Mouse (Mus musculus) frontal cortex, adult 2 months (tissue): ENCODE data around the gene Mfsd4a. TPM values are rescaled to one million over a fixed set of nuclear protein-coding genes. Genes with fewer than 3 reads are reported as not detected.

ENCODE experiments used
- DNase-seq, 2 experiments: peaks; one replicate each; pipeline ENCODE4 v3.0.0; 2022; ENCODE audit warnings: low spot score in 1 of 2; ENCODE audit errors: extremely low spot score in 1 of 2
- polyA plus RNA-seq: library from polyadenylated mRNA; depleted of rRNA; stranded (reverse); fragments of >200 nt; gene quantifications from 2 replicates; pipeline ENCODE4 v1.2.3, GENCODE M21; 2012

The Mfsd4a gene
- polyA plus RNA-seq, 1 experiment = 53.1 TPM

DNA sequence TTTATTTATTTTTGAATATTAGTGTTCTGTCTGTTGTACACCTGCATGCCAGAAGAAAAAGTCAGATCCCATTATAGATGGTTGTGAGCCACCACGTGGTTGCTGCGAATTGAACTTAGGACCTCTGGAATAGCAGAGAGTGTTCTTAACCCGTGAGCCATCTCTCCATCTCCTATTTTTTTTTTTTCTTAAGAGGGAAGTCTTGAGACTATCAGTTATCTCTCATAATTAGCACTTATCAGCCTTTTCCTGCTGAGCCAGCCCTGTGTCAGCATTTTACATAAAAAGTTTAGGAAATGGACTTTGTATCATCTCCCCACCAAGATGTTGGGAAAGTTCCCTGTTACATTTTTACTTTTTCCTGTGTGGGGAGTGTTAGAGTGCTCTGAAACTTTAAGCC, 45.8 kb downstream of the Mfsd4a start:
- no peak for DNase-seq

DNA sequence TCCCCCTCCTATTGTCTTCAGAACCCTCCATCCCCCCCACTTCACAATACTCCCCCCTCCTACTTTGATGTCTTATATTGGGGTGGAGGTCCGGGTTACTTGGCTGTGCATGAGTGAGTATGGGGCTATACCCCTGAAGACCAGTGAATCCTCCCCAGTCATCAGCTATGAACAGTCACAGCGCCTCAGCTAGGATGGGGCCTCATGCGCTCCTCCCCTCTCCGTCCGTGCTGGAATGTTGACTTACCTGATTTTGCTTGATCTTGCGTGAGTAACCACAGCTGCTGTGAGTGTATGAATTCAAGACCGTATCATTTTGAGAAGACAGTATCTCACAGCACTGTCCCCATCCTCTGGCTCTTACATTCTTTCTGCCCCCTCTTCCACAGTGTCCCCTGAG, 48.0 kb downstream of the Mfsd4a start:
- no peak for DNase-seq

DNA sequence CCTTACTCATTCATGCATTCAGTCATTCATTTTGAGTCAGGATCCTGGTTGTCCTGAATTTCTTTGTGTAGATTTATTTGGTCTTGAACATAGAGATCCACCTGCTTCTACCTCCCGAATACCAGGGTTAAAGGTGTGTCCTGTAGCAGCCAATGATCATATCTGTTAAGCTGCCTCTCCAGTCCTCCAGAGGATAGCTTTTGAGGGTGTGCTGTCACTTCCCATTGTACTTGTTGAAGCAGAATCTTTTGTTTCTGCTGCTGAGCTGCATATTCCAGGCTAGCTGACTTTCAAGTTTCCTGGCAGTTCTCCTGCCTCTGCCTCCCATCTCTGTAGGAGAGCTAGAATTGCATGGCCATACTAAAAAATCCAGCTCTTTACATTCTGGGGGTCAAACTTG, 51.2 kb downstream of the Mfsd4a start:
- no peak for DNase-seq

DNA sequence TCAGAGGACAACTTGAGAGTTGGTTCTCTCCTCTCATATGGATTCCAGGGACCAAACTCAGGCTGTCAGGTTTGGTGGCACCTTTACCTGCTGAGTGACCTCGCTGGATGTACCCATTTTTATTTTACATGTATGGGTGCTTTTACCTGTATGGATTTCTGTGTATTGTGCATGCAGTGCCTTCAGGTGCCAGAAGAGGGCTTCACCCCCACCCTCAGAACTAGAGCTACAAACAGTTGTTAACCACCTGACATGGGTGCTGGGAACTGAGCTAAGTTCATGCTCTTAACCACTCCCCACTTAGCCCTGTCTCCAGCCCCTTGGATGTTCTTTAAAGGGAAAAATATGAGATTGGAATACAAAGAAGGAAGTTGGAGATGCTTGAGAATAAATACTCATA, 53.1 kb downstream of the Mfsd4a start:
- no peak for DNase-seq

DNA sequence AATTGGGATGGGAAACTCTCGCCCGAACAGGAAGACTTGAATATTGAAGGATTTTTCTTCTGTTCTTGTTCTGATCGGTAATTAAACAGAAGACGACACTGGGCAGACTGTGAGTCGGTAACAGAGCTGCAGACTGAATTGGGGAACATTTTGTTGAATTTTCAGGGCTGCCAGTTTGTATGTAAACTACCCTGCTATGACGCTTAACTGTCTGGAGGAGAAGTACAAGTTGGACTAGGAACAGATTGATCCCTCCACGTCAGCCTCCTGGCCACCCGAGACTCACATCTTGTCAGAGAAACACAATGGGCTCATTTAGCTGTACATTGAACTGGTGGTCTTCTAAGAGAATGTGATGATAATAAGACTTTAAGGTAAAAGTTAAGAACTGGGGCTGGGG, 55.0 kb downstream of the Mfsd4a start:
- DNase-seq = no peak

DNA sequence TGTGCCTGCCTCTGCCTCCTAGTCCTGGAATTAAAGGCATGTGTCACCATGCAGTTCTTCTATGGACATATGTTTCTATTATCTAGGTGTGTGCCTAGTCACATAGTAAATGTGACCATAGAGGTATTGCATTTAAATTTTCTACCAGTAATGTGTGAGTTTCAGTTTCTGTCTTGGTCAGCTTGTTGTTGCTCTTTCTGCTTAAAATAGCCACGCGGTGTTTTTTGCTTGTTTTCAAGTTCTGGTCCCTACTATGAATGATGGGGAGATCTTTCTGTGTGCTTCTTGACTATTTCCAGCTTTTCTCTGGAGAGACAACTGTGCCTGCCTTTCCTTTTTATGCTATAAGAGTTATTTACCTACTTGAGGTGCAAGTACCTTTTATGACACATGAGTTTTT, 56.1 kb downstream of the Mfsd4a start:
- no peak for DNase-seq

DNA sequence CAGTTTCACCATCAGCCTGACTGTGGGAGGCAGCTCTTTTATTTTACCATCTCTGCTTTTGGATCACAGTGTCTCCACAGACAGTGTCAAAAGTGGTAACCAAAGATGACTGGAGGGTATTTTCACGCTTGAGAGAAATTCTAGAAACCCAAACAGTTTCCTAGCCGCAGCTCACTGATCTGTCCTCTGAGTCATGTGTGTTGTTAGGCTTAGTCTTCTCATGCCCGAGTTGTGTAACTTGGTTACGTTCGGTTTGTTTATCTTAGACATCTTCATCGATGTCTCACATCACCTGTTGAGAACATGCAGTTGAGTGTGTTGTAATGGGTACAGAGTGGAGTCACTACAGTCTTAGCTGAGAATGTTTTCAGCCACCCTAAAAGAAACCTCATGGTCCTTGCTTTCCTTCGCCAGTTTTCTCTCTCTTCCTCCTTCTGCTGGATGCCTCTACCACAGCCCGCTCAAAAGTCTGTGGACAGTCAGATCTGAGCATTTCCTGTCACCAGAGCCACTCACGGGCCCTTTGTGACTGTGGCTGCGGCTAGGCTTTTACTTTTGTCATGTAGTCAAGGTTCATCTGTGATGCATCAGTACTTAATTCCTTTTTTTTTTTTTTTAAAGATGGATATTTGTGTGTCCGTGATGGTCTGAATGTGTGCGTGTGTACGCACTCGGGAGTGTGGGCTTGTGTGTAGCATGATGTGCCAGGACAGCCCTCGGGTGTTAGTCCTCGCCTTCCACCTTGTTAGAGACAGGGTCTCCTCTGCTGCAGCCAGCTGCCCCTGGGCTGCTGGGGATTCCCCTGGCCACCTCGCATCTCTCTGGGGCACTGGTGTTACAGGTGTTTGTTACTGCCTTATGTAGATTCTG, 57.0 kb downstream of the Mfsd4a start:
- DNase-seq = peak in 1 of 2 experiments; percentile 26

DNA sequence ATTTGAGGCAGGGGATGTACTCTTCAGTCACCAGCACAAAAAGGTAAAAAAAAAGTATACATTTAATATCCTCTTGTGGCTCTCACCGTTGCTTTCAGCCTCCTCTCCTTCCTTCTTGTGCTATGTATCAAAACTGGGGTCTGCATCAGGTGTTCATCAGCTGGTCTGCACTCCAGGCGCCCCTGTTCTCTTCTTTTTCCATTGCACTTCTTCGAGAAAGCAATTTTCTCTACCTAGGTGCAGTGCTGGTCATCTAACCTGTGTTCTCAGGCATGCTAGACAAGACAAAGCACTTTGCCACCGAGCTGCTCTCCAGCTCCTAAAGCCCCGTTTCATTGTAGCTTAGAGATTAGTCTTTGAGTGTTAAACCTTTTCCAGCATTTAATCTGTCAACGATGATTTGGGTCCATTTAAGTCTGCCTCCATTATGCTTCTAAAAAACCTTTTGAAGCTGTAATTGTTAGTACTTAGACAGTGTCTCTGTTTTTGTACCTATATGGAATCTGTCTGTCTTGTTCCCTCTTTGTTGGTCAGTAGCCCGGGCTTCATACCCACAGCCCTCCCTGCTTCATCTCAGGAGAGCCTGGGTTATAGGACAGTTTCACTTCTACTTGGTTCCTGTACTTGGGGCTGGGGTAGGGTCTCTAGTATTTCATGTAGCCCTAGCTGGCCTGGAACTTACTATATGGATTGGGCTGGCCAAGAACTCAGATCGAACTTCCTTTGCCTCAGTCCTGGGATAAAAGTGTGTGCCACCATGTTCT, 58.8 kb downstream of the Mfsd4a start:
- no peak for DNase-seq

DNA sequence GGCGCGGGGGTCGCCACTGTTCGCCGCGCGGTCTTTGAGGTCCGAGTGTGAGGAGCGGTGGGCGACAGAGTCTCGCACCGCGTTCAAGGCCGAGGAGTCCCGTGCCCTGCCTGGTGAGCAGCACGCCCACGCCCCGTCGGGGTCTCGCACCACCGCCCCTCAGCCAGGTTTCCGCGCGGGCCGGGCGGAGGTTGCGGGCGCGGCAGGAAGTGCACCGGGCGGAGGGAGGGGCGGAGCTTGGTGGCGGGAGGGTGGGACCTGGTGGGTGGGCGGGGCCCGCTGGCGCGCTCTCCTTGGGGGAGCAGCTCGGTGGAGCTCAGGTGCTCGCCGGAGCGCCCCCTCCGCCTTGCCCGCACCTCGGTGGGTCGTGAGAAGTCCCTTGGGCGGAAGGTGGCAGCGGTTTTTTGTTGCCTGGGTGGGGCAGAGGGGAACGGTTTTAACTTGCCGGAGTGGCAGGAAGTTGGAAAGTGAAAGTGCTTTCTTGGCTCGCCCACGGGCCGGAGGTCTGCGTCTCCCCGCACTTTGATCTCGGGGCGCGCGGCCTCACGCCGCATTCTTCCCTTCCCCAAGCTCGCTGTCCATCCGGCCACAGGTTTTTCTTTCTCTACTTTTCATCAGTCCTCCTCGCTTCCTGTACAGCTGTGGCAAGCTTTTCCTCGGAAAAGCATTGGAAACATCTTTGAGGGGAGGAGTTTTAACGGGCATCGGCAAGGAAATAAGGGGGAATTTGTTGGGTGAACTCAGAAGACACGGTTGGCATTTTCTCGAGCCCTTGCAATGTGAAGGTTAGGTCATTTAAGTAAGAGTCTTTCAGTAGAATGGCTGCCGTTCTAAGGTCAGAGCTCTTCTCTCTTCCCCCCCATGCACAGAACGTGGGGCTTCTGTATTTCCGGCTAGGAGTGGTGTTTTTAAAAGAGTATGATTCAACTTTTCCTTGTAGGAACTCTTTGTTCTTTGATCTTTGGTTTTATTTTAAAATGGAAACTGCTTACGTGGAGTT, 59.7 kb downstream of the Mfsd4a start:
- DNase-seq = peak in 1 of 2 experiments; percentile 78

DNA sequence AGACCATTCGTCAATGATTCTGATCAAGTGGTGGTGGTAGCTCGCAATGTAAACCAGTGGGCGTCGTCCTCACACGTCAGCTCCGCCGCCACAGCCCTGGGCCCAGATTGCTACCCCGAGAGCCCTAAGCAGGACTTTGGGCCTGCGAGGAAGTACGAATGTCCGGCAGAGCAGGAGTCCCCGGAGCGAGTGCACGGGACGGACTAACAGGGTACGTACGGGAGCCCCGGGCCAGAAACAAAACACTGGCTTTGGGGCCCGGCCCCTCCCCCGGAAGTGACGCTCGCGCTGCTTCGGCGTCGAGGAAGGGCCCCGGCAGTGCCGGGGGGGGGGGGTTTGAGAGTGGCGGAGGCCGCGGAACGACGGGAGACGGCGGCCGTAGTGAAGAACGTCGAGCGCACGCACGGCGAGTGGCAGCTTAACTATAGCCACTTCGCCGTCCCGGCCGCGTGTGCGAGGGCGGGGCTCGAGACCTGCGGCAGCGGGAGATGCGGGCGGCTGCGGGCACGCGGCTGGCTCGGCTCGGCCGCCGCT, 60.5 kb downstream of the Mfsd4a start, which contains the start of gene Elk4:
TSS of gene Elk4 (plus strand) at position 326 of the 534 bp plus-strand sequence.
- DNase-seq = peak; percentile 63 to 85

DNA sequence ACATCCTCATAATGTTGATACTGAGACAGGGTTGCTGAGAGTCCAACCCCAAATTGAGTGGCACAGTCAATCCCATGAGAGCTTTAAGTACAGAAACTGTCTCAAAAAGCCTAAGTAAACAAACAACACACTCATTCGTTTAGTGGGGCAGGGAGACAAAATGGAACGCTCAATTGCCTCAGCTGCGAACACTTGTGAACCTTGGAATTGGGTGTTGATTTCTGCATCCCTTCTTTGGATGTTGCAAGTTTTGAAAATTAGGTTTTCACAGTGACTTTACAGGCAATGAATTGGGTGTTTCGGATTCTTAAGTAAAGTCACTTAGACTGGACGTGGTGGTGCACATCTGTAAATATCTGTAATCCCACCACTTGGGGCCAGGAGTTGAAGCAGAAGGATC, 61.1 kb downstream of the Mfsd4a start:
- DNase-seq = no peak

DNA sequence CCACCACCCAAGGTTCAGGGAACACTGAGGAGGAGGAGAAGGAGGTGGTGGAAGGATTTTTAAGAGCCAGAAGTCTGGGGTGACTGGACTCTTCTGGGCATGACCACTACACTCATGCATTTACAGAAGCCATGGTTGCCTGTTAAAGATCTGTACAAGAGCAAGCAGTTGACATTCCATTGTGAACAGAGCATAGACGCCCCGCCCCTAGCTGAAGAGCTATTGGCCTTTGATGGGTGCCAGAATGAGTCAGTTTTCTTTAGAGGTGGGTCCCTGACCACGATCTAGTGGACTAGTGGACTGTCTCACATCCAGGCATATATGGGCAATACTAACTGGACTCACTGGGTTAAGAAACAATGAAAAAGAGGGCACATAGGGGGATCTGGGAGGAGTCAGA, 61.8 kb downstream of the Mfsd4a start:
- DNase-seq = no peak

DNA sequence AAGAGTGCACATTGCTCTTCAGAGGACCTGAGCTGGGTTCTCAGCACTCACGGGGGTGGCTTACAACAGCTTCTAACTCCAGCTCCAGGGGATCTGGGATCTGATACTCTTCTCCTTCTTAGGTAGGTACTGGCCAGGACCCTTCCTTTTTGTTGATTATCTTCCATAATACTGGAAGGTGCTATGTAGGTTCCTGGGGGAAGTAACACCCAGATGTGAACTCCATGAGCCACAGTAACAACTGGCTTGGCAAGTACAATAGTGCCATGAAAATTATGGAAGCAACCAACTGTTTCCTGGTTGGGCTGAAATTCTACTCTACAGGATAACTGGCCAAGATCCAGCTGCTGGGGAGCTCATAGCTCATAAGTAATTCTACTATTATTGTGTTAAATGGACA, 62.4 kb downstream of the Mfsd4a start:
- no peak for DNase-seq

DNA sequence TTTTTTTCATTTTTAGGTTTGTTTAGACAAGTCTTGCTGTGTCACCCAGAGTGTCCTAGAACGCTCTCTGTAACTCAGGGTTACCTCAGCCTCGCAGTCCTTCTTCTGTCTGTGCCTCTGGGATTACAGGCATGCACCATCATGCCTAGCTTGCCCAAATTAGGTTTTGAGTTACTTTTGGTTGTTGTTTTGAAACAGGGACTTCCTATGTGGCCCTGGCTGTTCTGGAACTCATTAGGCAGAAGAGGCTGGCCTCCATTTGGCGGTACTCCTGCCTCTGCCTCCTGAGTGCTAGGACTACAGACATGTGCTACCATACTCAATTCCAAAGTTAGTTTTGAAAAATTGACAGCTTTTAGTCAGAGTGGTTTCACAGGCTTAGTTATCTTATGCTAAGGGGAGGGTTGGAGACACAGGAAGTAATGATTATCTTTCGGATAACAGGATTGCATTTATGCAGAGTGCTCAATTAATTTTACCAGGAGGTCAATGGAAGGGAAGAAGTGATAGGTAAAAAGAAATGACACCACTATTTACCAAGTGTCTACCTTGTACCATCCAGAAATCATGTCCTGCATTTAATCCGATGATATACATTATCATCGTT, 63.2 kb downstream of the Mfsd4a start:
- no peak for DNase-seq

DNA sequence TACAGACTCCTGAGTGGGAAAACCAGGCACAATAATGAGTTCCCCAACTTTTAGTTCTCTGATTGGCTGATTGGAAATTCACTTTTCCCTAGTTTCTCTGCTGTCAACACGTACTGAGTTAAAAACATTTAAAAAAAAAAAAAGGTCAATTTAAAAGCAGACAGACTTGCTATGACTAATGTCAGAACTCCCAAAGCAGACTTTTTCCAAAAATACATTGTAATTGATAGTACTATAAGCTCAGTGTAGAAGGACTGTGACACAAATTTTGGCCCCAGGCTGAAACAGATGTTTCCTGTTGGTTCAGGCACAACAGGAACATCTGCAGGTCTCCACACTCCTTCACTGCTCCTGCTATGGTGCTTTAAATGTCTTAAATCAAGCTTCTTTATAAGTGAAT, 64.0 kb downstream of the Mfsd4a start:
- no peak for DNase-seq

DNA sequence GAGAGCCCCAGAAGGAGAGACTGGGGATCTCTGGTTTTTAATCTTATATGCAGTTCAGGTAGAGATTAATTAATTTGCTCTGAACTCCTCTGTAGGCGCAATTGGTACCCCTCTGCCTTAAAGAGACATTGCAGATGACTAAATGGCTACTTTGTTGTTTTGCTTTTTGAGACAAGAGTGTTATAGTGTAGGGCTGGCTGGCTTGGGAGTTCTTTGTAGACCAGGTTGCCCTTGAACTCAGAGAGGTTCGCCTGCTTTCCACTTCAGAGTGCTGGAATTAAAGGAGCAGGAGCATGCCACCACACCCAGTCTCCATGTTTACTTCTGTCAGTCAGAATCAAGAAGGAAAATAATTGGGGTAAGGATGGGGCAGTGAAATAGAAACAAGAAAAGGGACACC, 64.8 kb downstream of the Mfsd4a start:
- DNase-seq = no peak

DNA sequence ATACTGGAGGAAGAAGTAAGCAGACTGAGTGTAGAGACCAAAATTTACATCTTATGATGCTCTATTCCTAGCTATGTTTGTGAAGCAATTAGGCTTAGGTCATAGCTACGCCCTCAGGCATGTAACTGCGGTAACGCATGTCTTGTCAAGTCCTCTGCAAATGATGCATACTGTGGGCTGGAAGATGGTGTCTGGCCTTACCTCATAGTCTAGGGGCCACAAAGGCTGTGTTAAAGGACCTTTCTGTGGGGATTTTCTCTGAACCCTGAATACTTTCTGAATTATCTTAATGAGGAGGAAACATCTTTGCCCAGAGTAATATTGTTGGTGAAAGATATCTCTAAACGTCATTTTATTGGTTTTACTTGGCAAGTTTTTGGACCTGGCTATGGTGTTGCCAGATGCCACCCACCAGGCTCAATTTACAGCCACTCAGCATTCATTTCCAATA, 66.0 kb downstream of the Mfsd4a start:
- DNase-seq = no peak

DNA sequence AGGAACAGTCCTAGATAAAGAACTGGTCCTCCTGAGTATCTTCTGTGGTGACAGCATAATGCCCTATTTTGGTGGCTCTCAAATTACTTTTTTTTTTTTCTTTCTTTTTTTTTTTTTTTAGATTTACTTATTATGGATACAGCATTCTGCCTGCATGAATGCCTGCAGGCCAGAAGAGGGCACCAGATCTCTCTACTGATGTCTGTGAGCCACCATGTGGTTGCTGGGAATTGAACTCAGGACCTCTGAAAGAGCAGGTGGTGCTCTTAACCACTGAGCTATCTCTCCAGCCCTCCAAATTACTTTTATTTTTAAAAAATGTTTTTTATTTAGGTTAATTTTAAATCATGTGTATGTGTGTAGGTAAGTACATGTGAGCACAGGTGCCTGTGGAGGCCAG, 67.4 kb downstream of the Mfsd4a start:
- DNase-seq = no peak

DNA sequence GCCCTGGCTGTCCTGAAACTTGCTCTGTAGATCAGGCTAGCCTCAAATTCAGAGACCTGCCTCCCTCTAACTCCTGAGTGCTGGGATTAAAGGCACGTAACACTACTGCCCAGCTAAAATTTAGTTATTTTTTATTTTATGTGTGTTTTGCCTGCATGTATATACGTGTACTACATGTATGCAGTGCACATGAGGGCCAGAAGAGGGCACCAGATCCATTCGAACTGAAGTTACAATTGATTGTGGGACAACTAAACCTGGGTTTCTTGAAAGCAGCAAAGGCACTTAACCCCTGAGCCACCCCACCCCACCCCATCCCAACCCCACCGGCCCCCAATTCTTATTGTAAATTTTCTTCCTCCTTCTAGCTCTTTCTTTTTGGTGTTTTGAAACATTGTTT, 72.8 kb downstream of the Mfsd4a start:
- DNase-seq = peak in 1 of 2 experiments; percentile 76
